Mouse (Mus musculus) hindbrain, postnatal 0 days (tissue): ENCODE measurements at regions not wholly inside any gene's neighbourhood (a gene's known extent, or its start where the extent isn't known, plus 50 kb on each side); places are given as distances from the start of the nearest gene placed in this dataset.
"Not testable (repeated sequence)": the region's sequence is repeated elsewhere in the genome, so short reads cannot be mapped to it uniquely, and the experiment has no call there.

Source experiments
- ATAC-seq: fragments of 200-750 bp; cut with Nextera tagmentation; 2 replicates; pipeline ENCODE4 v1.8.0; 2017; ENCODE audit warnings: mild to moderate bottlenecking, moderate TSS enrichment, moderate library complexity
- DNase-seq: peaks from one replicate; pipeline ENCODE4 v3.0.0-alpha.2; 2015; ENCODE audit warnings: low spot score
- H3K27ac ChIP-seq: fragments of 300-500 bp; sonication (generic); 2 replicates; pipeline ENCODE4 v1.5.1; 2014; ENCODE audit warnings: mild to moderate bottlenecking
- H3K27me3 ChIP-seq: fragments of 300-500 bp; sonication (generic); 2 replicates; pipeline ENCODE4 v1.6.1; 2014; ENCODE audit warnings: low read length, mixed read lengths; ENCODE audit not compliant: insufficient read depth
- H3K36me3 ChIP-seq: fragments of 300-500 bp; sonication (generic); 2 replicates; pipeline ENCODE4 v1.6.1; 2014; ENCODE audit warnings: low read length, mixed read lengths; ENCODE audit not compliant: insufficient read depth
- H3K4me1 ChIP-seq: fragments of 300-500 bp; sonication (generic); 2 replicates; pipeline ENCODE4 v1.6.1; 2014; ENCODE audit warnings: antibody characterized with exemption, low read length, mixed read lengths; ENCODE audit not compliant: insufficient read depth
- H3K4me2 ChIP-seq: fragments of 300-500 bp; sonication (generic); 2 replicates; pipeline ENCODE4 v1.6.1; 2014; ENCODE audit warnings: low read depth, mild to moderate bottlenecking, low read length, moderate library complexity, mixed read lengths
- H3K4me3 ChIP-seq: fragments of 300-500 bp; sonication (generic); 2 replicates; pipeline ENCODE4 v1.5.1; 2014; ENCODE audit warnings: low read length
- H3K9ac ChIP-seq: fragments of 300-500 bp; sonication (generic); replicated peaks from 2 replicates; pipeline ENCODE4 v1.6.1; 2014; ENCODE audit warnings: mild to moderate bottlenecking, low read length, moderate library complexity, mixed read lengths
- H3K9me3 ChIP-seq: fragments of 300-500 bp; sonication (generic); 2 replicates; pipeline ENCODE4 v1.6.1; 2016; ENCODE audit warnings: low read length, mixed read lengths
- CTCF ChIP-seq: IDR thresholded peaks from 2 replicates; pipeline ENCODE4 v1.5.1; 2016; ENCODE audit warnings: antibody characterized with exemption, control low read depth, low read depth
- WGBS: fragments of 180-500 bp; shearing (Covaris S2); extraction: QIAGEN DNeasy Blood & Tissue Kit; methylation state at CpG from one replicate; pipeline ENCODE4 v1.1.7; 2014; 5-methylcytosine and 5-hydroxymethylcytosine counted together

DNA sequence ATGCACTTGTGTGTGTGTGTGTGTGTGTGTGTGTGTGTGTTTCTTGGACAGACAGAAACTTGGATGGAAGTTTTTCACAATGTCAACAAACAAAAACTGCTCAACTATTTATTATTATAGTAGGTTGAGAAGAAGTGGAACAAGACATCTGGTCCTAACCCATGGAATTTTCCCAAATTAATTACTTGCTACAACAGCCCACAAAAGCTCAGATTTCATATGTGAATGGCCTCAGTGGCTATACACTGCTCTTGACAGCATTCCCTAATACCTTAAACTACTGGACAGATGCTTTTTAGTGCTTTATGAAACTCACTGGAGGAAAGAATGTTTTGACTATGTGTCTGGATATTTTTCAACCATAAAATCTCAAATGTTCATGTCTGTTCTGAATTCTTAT lies 2009.5 kb upstream of the Pcdh17 start:
- Histone ChIP-seq H3K4me1 (no peaks in the 10 kb centered on the region), H3K9me3 (no peaks in the 10 kb centered on the region), H3K27me3 (no peaks in the 10 kb centered on the region), H3K4me3 (no peak overlapping the region), H3K4me2 (no peak overlapping the region), H3K36me3 (no peaks in the 10 kb centered on the region), H3K9ac (no peak overlapping the region), H3K27ac (no peak overlapping the region)
- no peak for TF ChIP-seq CTCF
- no peak for ATAC-seq
- DNase-seq: no peak

DNA sequence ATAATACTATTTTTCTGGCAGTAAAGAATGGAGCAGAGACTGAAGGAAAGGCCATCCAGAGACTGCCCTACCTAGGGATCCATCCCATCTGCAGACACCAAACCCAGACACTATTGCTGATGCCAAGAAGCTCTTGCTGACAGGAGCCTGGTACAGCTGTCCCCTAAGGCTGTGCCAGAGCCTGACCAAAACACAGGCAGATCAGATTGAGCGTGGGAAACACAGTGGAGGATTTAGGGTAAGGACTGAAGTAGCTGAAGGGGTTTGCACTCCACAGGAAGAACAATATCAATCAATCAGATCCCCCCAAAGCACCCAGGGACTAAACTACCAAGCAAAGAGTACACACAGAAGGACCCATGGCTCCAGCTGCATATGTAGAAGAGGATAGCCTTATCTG lies 1994.5 kb upstream of the Pcdh17 start:
- H3K9ac ChIP-seq, H3K9me3 ChIP-seq, DNase-seq, H3K4me1 ChIP-seq, H3K4me2 ChIP-seq, H3K27ac ChIP-seq, H3K27me3 ChIP-seq, ATAC-seq, H3K4me3 ChIP-seq, H3K36me3 ChIP-seq: not testable (repeated sequence)
- 45% methylated on average over 1 of the region's 1 CpGs for WGBS

DNA sequence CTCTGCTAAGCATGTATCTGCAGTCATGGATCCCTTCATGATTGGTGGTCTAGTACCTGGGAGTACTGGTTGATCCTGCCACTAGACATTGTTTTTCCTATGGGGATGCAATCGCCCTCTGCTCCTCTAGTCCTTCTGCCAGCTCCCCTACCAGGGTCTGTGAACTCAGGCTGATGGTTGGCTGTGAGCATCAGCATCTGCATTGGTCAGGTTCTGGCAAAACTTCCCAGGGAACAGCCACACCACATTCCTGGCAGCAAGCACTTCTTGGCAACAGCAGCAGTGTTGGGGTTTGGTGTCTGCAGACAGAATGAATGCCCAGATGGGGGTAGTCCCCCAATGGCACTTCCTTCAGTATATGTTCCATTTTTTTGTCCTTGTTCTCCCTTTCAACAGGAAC lies 1989.9 kb upstream of the Pcdh17 start:
- Histone ChIP-seq H3K4me3 (no peak overlapping the region), H3K4me2 (no peak overlapping the region), H3K36me3 (no peaks in the 10 kb centered on the region), H3K9me3 (no peaks in the 10 kb centered on the region), H3K4me1 (no peaks in the 10 kb centered on the region), H3K9ac (no peak overlapping the region), H3K27me3 (no peaks in the 10 kb centered on the region), H3K27ac (no peak overlapping the region)
- ATAC-seq: no peak
- TF ChIP-seq CTCF: no peak
- DNase-seq: peak; percentile 3
- 33% methylated on average over 1 of the region's 1 CpGs for WGBS

GRCm38 (mm10) chr14:82466708-82467107 lies 1976.7 kb upstream of the Pcdh17 start:
- Histone ChIP-seq H3K9me3 (no peaks in the 10 kb centered on the region), H3K27ac (no peak overlapping the region), H3K4me3 (no peak overlapping the region), H3K9ac (no peak overlapping the region), H3K4me2 (no peak overlapping the region), H3K4me1 (no peaks in the 10 kb centered on the region), H3K36me3 (no peaks in the 10 kb centered on the region), H3K27me3 (no peaks in the 10 kb centered on the region)
- ATAC-seq: no peak
- DNase-seq: no peak
- TF ChIP-seq CTCF: no peak
- 23% methylated on average over 1 of the region's 1 CpGs for WGBS
